Mouse (Mus musculus) myocyte (in vitro differentiated cells): ENCODE measurements at regions not wholly inside any gene's neighbourhood (a gene's known extent, or its start where the extent isn't known, plus 50 kb on each side); places are given as distances from the start of the nearest gene placed in this dataset.

Experiments
- CEBPB ChIP-seq: IDR thresholded peaks from 2 replicates; pipeline ENCODE4 v1.6.1; 2011; ENCODE audit warnings: mild to moderate bottlenecking, moderate library complexity; ENCODE audit not compliant: poor library complexity, insufficient read depth, severe bottlenecking
- E2F4 ChIP-seq: IDR thresholded peaks from one replicate; pipeline ENCODE4 v1.6.1; 2011; ENCODE audit warnings: mild to moderate bottlenecking, control low read depth, moderate library complexity; ENCODE audit not compliant: insufficient read depth
- MAX ChIP-seq: IDR thresholded peaks from one replicate; pipeline ENCODE4 v1.6.1; 2011; ENCODE audit warnings: low read depth, mild to moderate bottlenecking, control low read depth
- MYOD1 ChIP-seq, 3 experiments: IDR thresholded peaks; one replicate each; pipeline ENCODE4 v1.6.1; 2011; ENCODE audit warnings: control low read depth in 2 of 3, low read depth in 2 of 3, mild to moderate bottlenecking in 2 of 3, moderate library complexity in 1 of 3; ENCODE audit not compliant: insufficient read length in 2 of 3, control insufficient read depth in 1 of 3
- MYOG ChIP-seq, 3 experiments: IDR thresholded peaks; one replicate each; pipeline ENCODE4 v1.6.1; 2011; ENCODE audit warnings: control low read depth in 2 of 3, low read depth in 2 of 3, mild to moderate bottlenecking in 2 of 3; ENCODE audit not compliant: insufficient read length in 2 of 3, control insufficient read depth in 1 of 3, insufficient read depth in 1 of 3
- POLR2A ChIP-seq: IDR thresholded peaks from one replicate; pipeline ENCODE4 v1.6.1; 2011; ENCODE audit warnings: low read depth, mild to moderate bottlenecking, control low read depth, moderate library complexity; ENCODE audit not compliant: insufficient read length
- POLR2AphosphoS2 ChIP-seq: IDR thresholded peaks from one replicate; pipeline ENCODE4 v1.6.1; 2011; ENCODE audit warnings: low read depth, control low read depth; ENCODE audit not compliant: insufficient read length
- SRF ChIP-seq: IDR thresholded peaks from one replicate; pipeline ENCODE4 v1.6.1; 2011; ENCODE audit warnings: low read depth; ENCODE audit not compliant: control insufficient read depth, insufficient read length
- TCF12 ChIP-seq: IDR thresholded peaks from one replicate; pipeline ENCODE4 v1.6.1; 2011; ENCODE audit warnings: mild to moderate bottlenecking, control low read depth; ENCODE audit not compliant: poor library complexity, insufficient read depth, severe bottlenecking
- TCF3 ChIP-seq: IDR thresholded peaks from one replicate; pipeline ENCODE4 v1.6.1; 2011; ENCODE audit warnings: low read depth, control low read depth; ENCODE audit not compliant: insufficient read length
- USF1 ChIP-seq: IDR thresholded peaks from one replicate; pipeline ENCODE4 v1.6.1; 2011; ENCODE audit warnings: low read depth, mild to moderate bottlenecking, control low read depth, moderate library complexity

DNA sequence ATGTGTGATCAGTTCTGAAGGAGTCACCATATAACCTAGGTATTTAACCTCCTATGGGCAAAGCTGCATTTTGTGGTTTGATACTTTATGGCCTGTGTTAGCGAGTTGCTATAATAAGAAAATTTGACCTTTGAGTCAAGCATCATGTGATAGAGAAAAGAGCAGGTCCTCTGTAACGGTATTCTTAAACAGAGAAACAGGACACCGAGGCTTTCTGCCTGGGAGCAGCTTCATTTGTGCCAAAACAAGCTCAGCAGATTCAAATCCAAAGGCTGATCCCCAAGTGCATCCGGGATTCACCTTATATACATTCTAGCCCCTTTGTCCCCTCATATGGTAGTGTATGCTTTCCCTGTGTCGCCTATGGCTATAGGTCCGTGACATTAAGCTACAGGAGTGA is 54.1 kb upstream of the Cd55 start:
- no peak for TF ChIP-seq POLR2A
- no peak for TF ChIP-seq CEBPB
- no peak for TF ChIP-seq E2F4
- TF ChIP-seq MYOD1 (IDR thresholded peaks at IDR 0.05; ENCODE audit: control insufficient read depth in 1 of 3, insufficient read length in 2 of 3, low read depth in 2 of 3) = no peak
- TF ChIP-seq TCF12 = no peak
- no peak for TF ChIP-seq MAX
- no peak for TF ChIP-seq POLR2AphosphoS2
- TF ChIP-seq TCF3 = no peak
- no peak for TF ChIP-seq USF1
- no peak for TF ChIP-seq MYOG (IDR thresholded peaks at IDR 0.05; ENCODE audit: control insufficient read depth in 1 of 3, insufficient read depth in 1 of 3, insufficient read length in 2 of 3, low read depth in 2 of 3)
- no peak for TF ChIP-seq SRF
